Mouse (Mus musculus): ENCODE data around the gene Zfp189. TPM values are rescaled to one million over a fixed set of nuclear protein-coding genes. Genes with fewer than 3 reads are reported as not detected.

Gene Zfp189
- 4.3 TPM for total RNA-seq (2023)

GRCm38 (mm10) chr4:49520572-49521340 is at the start of gene Zfp189, which contains the start of gene Mrpl50:
Gene Zfp189, plus strand, starts transcription at chr4:49521176.
Gene Mrpl50, minus strand, starts transcription at chr4:49521093.

GRCm38 (mm10) chr4:49473435-49474100 is 47.4 kb upstream of the Zfp189 start, which contains the start of gene Acnat1:
Gene Acnat1, minus strand, starts transcription at chr4:49473912.

GRCm38 (mm10) chr4:49506386-49506785 is 14.6 kb upstream of the Zfp189 start, which contains the start of gene Baat:
Gene Baat, minus strand, starts transcription at chr4:49506557.

GRCm38 (mm10) chr4:49549383-49549782 is 28.4 kb downstream of the Zfp189 start, which contains the start of gene Aldob:
Gene Aldob, minus strand, starts transcription at chr4:49549546.

Other genes starting within 250 kb of the Zfp189 start
- gene Acnat2, start 113.0 kb upstream of the Zfp189 start, total RNA-seq (2023): not detected
- gene Acnat1, start 47.3 kb upstream of the Zfp189 start, total RNA-seq (2023): not detected
- not detected for gene Baat, start 14.6 kb upstream of the Zfp189 start, total RNA-seq (2023)
- 10.7 TPM for gene Mrpl50, start 83 bp upstream of the Zfp189 start, total RNA-seq (2023)
- gene Aldob, start 28.4 kb downstream of the Zfp189 start, total RNA-seq (2023): not detected
- gene Tmem246, start 76.7 kb downstream of the Zfp189 start, total RNA-seq (2023): not detected
- gene Rnf20, start 110.8 kb downstream of the Zfp189 start, total RNA-seq (2023): 130 TPM
- gene Ppp3r2, start 160.8 kb downstream of the Zfp189 start, total RNA-seq (2023): not detected